Mouse (Mus musculus): ENCODE results near the gene Fam89b.

The Fam89b gene

DNA sequence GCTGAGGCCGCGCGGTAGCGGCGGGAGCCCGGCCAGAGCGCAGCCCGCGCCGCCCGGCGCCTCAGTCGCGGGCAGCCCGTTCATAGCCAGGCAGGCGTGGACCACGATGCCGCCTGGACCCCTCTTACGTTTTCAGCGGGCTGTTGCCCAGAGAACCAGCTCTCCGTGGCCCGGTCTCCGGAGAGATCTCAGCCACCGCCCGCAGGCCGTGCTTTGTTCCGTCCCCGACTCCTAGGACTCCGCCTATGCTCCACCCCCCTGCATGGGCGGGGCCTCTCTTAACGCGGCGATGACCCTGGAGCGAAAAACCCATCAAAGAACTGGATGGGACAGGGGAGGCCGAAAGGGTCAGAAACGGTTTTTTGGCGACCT, at the start of gene Fam89b:
Gene Fam89b, minus strand, starts transcription at position 210 of the 372 bp plus-strand sequence.
- peak; percentile 84 to 94 for DNase-seq (ENCODE audit: low spot score in 2 of 2)

DNA sequence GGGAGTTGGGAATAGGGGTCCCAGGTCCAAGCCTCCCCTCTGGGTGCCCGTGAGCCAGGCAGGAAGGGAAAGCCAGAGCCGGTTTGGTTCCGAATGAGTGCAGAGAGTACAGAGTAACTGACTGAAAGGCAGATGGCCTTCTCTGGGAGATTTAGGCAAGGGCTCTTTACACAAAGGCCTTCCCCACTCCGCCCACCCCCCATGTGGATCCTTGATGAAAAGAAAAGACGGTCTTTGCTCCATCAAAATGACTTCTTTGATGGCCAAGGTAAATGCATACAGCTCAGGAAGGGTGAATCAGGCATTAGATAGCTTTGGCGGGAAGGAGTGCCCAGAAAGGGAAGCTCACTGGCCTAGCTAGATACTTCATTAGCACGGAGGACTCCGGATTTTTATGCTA, 48.9 kb upstream of the Fam89b start:
- no peak for DNase-seq (ENCODE audit: low spot score in 2 of 2)

DNA sequence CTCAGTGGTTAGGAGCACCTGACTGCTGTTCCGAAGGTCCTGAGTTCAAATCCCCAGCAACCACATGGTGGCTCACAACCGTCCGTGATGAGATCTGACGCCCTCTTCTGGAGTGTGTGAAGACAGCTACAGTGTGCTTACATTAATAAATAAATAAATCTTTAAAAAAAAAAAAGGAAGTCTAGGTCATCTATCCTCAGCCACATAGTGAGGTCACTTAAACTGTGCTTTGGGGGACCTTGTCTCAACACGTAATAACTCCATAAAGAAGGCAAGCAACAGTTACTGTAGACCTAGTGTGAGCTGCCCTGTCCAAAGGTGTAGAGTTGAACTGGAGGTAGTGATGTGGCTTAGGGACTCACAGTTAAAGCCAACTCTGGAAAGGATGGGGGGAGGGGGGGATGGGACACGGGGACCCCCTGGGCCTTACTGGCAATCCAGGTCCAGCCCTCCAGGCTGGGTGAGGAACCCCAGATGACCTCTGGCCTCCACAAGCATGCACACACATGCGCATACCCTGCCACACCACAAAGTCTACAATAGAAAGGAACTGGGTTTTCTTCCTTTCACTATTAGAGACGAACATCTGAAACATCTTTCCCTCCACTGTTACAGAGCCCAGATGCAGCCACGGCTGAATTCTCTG, 48.1 kb upstream of the Fam89b start:
- no peak for DNase-seq (ENCODE audit: low spot score in 2 of 2)

DNA sequence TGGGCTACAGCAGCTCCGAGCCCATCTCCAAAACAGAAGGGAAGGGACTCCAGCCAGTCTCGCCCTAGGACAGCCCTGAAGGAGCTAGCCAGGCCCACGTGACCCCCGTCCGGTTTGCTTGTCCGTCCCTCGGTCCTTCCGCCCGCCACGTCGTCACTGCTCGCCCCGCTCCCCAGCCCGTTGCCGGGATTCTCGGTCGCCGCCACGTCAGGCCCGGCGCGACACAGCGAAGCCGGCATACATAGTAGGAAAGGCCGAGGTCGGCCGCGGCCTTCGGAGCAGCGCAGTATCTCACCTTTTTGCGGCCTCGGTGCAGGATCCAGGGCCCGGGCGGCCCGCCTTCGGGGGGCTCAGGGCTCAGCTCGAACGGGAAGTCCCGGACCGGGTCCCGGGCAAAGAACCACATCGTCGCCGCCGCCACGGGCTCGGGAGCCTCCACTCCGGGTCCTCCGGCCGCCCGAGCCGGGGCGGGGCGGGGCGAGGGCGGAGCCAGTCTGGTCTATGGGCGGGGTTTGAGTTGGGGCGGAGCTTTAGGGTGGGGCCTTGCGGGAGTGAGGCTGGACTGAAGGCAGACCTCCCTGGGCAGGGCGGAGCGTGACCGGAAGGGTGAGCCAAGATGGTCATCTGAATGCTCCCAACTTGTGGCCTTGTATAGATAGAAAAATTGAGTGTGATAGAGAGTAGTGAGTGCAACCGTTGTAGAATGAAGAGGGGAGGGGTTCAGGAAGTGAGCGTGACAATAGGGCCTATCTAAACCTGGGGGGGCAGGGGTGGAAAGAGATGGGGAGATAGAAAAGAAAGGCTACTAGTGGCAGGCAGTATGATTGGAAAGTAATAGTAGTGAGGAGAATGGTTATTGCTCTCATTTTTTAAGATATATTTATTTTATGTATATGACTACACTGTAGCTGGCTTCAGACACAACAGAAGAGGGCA, 41.7 kb upstream of the Fam89b start, which contains the start of gene Scyl1:
Gene Scyl1, minus strand, starts transcription at position 495 of the 936 bp plus-strand sequence.
- DNase-seq (ENCODE audit: low spot score in 2 of 2), result peak; percentile 95 to 98

DNA sequence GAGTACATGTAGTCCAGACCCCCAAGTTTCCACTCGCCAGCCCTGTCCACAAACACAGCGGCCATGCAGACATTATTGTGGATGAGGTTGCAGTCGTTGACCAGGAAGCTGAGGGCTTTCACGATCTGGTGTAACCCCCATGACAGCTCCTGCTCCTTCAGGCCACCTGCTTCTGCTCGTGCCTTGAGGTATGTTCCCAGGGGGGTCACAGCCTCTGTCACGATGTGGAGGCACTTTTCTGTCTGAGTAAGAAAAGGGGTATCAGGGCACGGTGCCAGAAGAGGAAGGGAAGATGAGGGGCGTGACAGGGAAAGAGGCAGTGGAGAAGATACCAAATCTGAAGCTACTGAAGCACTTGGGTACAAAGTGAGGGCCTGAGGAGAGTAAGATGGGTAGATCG, 40.9 kb upstream of the Fam89b start:
- no peak for DNase-seq (ENCODE audit: low spot score in 2 of 2)

DNA sequence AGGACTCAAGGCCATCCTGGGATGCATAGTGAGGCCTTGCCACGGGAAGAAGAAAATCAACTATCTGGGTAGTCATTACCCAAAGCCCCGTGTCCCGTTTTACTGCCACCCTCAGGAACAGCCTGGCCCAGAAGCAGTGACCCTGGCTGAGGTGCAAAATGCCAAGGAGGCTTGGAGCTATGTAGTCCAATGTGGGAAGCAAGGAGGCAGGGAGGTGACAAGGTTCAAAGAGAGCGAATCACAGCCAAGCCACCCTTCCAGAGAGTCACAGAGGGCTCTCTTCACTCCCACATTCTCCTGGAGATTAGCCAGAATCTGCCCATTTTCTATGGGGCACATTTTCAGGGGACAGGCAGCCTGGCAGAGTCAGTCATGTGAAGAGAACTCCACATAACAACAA, 37.8 kb upstream of the Fam89b start:
- DNase-seq (ENCODE audit: low spot score in 2 of 2), result no peak

DNA sequence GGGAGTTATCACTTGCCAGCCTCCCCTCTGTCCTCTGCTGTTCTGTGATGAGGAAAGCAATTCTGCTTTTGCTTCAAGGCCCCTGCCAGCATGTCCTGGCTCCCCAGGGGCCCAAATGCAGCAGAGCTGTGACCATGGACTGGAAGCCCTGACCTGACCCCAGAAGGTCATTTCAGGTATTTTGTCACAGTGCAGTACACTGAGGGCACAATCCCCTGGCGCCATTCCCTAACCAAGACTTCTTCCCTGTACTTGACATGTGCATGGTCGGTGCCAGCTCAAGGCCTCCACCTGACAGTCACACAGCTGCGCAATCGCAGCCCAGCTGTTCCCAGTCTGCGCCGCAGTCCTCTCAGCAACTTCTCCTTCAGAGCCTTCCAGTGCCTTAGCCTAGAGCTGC, 33.7 kb upstream of the Fam89b start:
- no peak for DNase-seq (ENCODE audit: low spot score in 2 of 2)

DNA sequence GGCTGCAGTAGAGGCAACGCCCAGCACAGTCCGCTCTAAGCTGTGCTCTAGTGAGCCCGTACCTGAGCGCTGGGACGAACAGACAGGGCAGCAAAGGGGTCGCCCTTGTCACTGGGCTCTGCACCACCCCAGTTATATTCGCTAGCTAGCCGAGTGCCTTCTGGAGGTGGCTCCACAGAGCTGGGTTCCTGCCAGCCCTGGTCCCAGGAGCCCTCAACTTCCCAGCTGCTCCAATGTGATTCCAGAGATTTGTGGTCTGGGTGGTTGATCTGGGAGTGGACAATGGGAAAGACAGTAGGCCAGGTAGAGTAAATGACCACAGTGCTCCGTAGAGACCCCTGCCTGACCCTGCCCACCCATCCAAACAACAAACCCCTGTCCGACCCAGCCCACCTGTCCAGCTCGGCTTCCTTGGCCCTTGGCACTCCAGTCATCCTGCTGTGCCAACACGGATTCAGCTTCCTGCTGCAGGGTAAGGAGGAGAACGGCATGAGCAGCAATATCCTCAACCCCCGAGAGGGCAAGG, 29.5 kb upstream of the Fam89b start:
- DNase-seq (ENCODE audit: low spot score in 2 of 2), result no peak

DNA sequence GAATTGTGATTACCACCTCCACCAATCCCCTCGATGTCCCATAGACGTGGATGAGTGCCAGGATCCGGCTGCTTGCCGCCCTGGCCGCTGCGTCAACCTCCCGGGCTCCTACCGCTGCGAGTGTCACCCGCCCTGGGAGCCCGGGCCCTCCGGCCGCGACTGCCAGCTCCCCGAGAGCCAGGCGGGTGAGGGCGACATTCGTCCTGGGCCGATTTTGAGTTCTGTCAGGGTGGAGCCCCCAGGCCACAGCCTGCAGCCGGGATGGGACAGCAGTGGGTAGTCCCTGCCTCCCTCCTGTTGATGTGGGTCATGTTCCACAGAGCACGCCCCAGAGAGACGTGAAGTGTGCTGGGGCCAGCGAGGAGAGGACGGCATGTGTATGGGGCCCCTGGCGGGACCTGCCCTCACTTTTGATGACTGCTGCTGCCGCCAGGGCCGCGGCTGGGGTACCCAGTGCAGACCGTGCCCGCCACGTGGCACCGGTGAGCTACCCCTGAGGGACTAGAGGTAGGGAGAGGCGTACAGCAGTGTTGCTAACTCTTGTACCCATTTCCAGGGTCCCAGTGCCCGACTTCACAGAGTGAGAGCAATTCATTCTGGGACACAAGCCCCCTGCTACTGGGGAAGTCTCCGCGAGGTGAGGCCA, 27.7 kb upstream of the Fam89b start:
- no peak for DNase-seq (ENCODE audit: low spot score in 2 of 2)

DNA sequence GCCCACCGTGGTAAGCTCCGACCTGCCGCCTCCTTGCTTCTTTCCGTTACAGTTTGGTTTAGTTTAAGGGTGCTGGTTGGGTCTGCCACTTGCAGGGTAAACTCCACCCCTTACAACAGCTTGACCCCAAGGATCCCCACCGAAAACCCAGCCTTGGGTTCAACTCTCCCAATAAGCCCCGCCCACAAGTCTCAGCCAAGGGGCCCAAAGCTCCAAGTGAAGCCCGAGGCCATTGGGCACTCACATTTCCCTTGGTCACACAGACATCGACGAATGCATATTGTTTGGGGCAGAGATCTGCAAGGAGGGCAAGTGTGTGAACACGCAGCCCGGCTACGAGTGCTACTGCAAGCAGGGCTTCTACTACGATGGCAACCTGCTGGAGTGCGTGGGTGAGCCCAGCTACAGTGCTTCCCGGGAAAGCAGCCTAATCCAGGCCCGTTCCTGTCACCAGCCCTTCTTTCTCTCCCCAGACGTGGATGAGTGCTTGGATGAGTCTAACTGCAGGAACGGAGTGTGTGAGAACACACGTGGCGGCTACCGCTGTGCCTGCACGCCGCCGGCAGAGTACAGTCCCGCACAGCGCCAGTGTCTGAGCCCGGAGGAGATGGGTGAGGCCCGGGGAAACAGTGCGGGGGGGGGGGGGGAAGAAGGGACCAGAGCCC, 27.0 kb upstream of the Fam89b start:
- no peak for DNase-seq (ENCODE audit: low spot score in 2 of 2)

DNA sequence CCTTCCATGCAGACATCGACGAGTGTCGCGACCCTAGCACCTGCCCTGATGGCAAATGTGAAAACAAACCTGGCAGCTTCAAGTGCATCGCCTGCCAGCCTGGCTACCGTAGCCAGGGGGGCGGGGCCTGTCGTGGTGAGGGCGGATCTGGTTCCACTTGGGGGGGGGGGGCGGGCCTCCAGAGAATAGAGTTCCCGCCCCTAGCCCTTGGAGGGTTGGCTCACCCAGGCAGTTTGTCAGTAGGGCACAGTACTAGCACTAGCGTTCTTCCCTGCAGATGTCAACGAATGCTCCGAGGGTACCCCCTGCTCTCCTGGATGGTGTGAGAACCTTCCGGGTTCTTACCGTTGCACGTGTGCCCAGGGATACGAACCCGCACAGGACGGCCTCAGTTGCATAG, 22.3 kb upstream of the Fam89b start:
- DNase-seq (ENCODE audit: low spot score in 2 of 2), result peak in 1 of 2 experiments; percentile 75

DNA sequence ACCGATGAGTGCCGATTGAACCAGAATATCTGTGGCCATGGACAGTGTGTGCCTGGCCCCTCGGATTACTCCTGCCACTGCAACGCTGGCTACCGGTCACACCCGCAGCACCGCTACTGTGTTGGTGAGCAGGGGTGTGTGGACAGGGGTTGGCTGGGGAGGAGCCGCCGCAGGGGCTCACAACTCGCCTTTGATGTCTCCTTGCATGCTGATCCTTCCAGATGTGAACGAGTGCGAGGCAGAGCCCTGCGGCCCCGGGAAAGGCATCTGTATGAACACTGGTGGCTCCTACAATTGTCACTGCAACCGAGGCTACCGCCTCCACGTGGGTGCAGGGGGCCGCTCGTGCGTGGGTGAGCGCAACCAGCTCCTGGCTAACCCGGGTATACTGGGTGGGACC, 21.5 kb upstream of the Fam89b start:
- no peak for DNase-seq (ENCODE audit: low spot score in 2 of 2)

DNA sequence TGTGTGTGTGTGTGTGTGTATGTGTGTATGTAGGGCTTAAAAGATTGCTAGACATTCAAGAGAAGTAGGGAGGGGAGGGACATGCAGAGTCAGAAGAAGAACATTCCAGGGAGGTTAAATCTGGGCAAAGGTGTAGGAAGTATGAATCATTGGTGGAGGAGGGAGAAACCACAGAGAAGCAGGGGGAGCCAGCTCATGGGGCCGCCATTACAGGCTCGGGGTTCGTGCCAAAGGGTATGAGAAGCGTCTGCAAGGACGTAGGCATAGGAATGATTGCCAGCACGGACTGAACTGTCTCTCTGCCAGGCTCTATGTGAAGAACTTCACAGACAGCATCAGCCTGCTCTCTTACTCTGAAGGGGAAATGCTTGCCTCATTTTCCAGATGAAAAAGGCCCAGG, 20.0 kb upstream of the Fam89b start:
- no peak for DNase-seq (ENCODE audit: low spot score in 2 of 2)

DNA sequence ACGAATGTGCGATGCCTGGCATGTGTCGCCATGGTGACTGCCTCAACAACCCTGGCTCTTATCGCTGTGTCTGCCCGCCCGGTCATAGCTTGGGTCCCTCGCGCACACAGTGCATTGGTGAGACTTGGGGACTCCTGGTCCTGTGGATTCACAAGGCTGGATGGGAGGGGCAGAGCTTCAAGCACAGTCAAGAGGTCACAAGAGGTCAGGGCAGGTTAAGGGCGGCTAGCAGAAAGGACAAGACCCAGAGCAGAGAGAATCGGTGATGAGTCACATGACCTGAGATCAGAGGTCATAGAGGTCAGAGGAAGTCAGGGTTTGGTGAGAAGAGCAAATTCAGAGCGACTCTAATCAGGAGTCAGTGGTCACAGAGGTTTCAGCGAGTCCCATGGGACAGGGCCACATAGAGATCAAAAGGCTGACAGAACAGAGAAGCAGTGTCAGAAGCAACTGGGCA, 17.5 kb upstream of the Fam89b start:
- DNase-seq (ENCODE audit: low spot score in 2 of 2), result no peak

DNA sequence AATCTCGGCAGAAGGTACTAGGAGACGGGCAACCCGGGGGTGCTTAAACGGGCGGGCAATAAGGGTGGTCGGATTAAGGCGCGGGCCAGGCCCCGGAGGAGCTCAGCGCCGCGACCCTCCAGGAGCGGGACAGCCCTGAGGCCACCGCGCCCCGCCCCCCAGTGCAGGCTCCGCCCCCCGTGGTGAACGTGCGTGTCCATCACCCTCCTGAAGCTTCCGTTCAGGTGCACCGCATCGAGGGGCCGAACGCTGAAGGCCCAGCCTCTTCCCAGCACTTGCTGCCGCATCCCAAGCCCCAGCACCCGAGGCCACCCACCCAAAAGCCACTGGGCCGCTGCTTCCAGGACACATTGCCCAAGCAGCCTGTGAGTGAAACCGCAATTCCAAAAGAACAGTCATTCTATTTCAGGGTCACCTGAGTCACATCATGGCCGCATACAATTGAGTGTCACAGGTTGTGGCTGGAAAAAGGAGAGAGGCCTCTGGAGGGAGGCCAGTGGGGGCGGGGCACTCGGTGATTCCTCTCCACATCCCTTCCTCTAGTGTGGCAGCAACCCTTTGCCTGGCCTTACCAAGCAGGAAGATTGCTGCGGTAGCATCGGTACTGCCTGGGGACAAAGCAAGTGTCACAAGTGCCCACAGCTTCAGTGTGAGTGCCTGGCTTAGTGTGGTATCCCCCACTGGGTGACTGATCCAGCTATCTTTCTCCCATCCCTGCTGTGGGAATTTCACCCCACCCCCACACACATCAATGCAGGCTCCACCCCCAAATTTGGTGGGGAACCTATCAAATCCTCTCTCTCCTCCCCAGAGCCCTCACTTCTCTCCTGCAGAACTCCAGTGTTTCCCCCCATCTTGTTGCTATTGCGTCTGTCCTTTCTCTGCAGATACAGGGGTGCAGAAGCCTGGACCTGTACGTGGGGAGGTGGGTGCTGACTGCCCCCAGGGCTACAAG, 16.6 kb upstream of the Fam89b start:
- DNase-seq (ENCODE audit: low spot score in 2 of 2), result no peak

DNA sequence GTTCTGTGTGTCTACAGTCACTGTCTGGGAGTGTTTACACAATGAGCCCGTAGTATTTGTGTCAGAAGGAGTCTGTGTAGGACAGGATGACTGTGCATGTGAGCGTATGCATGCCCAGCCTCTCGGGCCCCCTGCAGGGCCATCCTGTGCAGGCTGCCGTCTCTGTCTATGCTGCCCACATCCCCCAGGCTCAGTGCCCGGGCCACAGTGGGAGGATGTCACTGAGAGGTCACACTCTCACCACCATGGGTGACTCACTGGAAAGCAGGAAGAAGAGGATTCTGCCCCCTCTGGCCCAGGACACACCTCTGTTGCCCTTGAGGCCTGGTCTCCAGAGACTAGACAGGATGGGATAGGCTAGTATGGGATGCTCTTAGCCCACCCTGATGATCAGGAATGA, 14.1 kb upstream of the Fam89b start:
- DNase-seq (ENCODE audit: low spot score in 2 of 2), result no peak

DNA sequence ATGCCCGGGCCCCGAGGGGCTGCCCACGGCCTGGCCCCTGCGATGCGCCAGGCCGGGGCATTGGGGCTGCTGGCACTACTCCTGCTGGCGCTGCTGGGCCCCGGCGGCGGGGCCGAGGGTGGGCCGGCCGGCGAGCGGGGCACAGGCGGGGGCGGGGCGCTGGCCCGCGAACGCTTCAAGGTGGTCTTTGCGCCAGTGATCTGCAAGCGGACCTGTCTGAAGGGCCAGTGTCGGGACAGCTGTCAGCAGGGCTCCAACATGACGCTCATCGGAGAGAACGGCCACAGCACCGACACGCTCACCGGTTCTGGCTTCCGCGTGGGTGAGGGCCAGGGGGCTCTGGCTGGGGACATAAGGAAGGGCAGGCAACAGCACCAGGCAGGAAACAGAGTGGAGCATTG, 12.8 kb upstream of the Fam89b start:
- DNase-seq (ENCODE audit: low spot score in 2 of 2), result no peak

DNA sequence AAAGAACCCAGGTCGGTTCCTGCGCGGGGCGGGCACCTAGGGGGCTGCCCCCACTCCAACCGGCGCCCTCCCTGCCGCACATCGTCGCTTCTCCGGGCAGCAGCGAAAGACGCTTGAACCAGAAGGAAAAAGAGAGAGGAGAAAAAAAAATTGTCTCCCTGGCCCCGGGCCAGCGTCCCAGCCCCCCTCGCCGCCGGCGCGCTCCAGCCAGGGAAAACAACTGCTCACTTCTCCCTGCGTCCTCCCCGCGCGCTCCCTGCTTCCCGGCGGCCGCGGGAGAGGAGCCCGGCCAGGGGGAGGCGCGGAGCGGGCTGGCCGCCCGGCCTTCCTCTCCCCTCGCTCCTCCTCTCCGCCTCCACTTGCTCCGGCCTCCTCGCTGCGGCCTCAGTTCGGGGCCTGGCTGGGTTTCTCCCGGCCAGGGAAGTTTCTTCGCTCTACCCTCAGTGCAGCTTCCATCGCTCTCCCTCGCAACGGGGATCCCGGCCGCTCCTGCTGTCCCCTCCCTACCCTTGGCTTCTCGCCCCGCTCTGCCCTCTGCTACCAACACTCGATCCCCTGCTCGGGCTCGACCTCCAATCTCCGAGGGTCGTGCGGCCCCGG, 12.3 kb upstream of the Fam89b start:
- DNase-seq (ENCODE audit: low spot score in 2 of 2), result no peak

DNA sequence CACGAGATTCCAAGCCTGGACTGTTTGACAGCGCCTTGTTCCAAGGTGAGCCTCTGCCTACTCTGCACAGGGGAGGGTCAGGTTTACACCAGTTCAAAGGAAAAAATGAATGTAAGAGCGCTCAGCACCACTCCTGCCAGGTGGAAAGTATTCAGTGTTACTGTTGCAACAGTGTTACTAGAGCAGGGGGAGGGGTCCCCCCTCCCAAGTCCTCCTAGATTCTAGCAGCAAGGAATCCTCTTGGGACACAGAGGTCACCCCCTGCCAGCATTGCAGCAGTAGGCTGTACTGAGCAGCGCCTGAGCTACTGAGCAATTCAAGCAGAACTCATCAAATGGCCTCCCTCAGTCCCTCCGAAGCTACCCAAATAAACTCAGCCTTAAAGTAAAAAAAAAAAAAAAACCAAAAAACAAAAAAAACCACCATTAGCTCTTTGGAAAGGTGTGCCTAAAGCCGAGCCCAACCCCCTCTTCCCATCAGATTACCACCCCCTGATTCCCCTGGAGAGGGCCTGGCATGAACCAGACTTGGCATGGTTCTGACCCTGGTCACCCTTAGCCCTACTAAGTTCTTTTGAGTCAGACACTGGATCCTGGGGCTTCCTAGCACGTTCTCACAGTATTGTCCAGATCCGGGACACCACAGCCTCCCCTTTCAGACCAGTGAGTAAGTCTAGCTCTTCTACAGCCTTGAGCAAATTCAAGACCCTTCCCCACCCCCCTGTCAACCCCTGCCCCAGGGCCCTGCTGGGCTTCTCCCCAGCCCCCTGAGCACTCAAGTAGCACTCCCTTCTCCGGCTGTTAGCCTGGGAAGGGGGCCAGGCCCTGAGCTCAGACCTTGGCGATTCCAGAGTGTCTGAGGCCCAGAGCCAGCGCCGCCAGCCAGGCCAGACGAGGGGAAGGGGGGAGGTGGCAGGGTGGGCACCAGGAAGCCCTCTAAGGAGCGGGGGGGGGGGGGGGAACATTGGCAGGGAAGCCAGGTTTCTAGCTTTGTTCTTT, 11.2 kb upstream of the Fam89b start, which contains the start of gene Ltbp3:
Gene Ltbp3, plus strand, starts transcription at position 585 of the 998 bp plus-strand sequence.
- no peak for DNase-seq (ENCODE audit: low spot score in 2 of 2)

Data from spleen, postnatal 10 days (tissue).